Mouse (Mus musculus) myocyte (in vitro differentiated cells): ENCODE results near the gene Cd6. TPM values are rescaled to one million over a fixed set of nuclear protein-coding genes. Genes with fewer than 3 reads are reported as not detected.

Source experiments
- H3K27me3 ChIP-seq: one replicate; pipeline ENCODE4 v1.6.1; 2011; ENCODE audit not compliant: control insufficient read depth, insufficient read depth, insufficient read length
- H3K36me3 ChIP-seq: one replicate; pipeline ENCODE4 v1.6.1; 2011; ENCODE audit not compliant: control insufficient read depth, insufficient read depth
- H3K4me2 ChIP-seq: one replicate; pipeline ENCODE4 v1.6.1; 2011; ENCODE audit warnings: low read depth, control low read depth
- H3K4me3 ChIP-seq: one replicate; pipeline ENCODE4 v1.5.1; 2011; ENCODE audit warnings: mild to moderate bottlenecking, control low read depth, moderate library complexity
- H3K79me2 ChIP-seq: one replicate; pipeline ENCODE4 v1.6.1; 2011; ENCODE audit not compliant: control insufficient read depth, insufficient read depth
- H3ac ChIP-seq: one replicate; pipeline ENCODE4 v1.6.1; 2011; ENCODE audit not compliant: control insufficient read depth, insufficient read length
- CEBPB ChIP-seq: IDR thresholded peaks from 2 replicates; pipeline ENCODE4 v1.6.1; 2011; ENCODE audit warnings: mild to moderate bottlenecking, moderate library complexity; ENCODE audit not compliant: poor library complexity, insufficient read depth, severe bottlenecking
- E2F4 ChIP-seq: IDR thresholded peaks from one replicate; pipeline ENCODE4 v1.6.1; 2011; ENCODE audit warnings: mild to moderate bottlenecking, control low read depth, moderate library complexity; ENCODE audit not compliant: insufficient read depth
- MAX ChIP-seq: IDR thresholded peaks from one replicate; pipeline ENCODE4 v1.6.1; 2011; ENCODE audit warnings: low read depth, mild to moderate bottlenecking, control low read depth
- MYOD1 ChIP-seq, 3 experiments: IDR thresholded peaks; one replicate each; pipeline ENCODE4 v1.6.1; 2011; ENCODE audit warnings: control low read depth in 2 of 3, low read depth in 2 of 3, mild to moderate bottlenecking in 2 of 3, moderate library complexity in 1 of 3; ENCODE audit not compliant: insufficient read length in 2 of 3, control insufficient read depth in 1 of 3
- MYOG ChIP-seq, 3 experiments: IDR thresholded peaks; one replicate each; pipeline ENCODE4 v1.6.1; 2011; ENCODE audit warnings: control low read depth in 2 of 3, low read depth in 2 of 3, mild to moderate bottlenecking in 2 of 3; ENCODE audit not compliant: insufficient read length in 2 of 3, control insufficient read depth in 1 of 3, insufficient read depth in 1 of 3
- POLR2A ChIP-seq: IDR thresholded peaks from one replicate; pipeline ENCODE4 v1.6.1; 2011; ENCODE audit warnings: low read depth, mild to moderate bottlenecking, control low read depth, moderate library complexity; ENCODE audit not compliant: insufficient read length
- POLR2AphosphoS2 ChIP-seq: IDR thresholded peaks from one replicate; pipeline ENCODE4 v1.6.1; 2011; ENCODE audit warnings: low read depth, control low read depth; ENCODE audit not compliant: insufficient read length
- REST ChIP-seq: IDR thresholded peaks from one replicate; pipeline ENCODE4 v1.6.1; 2011; ENCODE audit warnings: mild to moderate bottlenecking, control low read depth, moderate library complexity; ENCODE audit not compliant: insufficient read depth, insufficient read length
- SRF ChIP-seq: IDR thresholded peaks from one replicate; pipeline ENCODE4 v1.6.1; 2011; ENCODE audit warnings: low read depth; ENCODE audit not compliant: control insufficient read depth, insufficient read length
- TCF12 ChIP-seq: IDR thresholded peaks from one replicate; pipeline ENCODE4 v1.6.1; 2011; ENCODE audit warnings: mild to moderate bottlenecking, control low read depth; ENCODE audit not compliant: poor library complexity, insufficient read depth, severe bottlenecking
- TCF3 ChIP-seq: IDR thresholded peaks from one replicate; pipeline ENCODE4 v1.6.1; 2011; ENCODE audit warnings: low read depth, control low read depth; ENCODE audit not compliant: insufficient read length
- USF1 ChIP-seq: IDR thresholded peaks from one replicate; pipeline ENCODE4 v1.6.1; 2011; ENCODE audit warnings: low read depth, mild to moderate bottlenecking, control low read depth, moderate library complexity
- polyA plus RNA-seq: library from polyadenylated mRNA; unstranded; fragments of >200 nt; fragmentation: generic; extraction: Trizol; gene quantifications from one replicate; pipeline ENCODE4 v1.2.1, GENCODE M21; 2012; ENCODE audit warnings: missing spikeins

Cd6 gene
- polyA plus RNA-seq, 1 experiment = not detected

GRCm38 (mm10) chr19:10824061-10824460, 5.8 kb downstream of the Cd6 start:
- Histone ChIP-seq H3K27me3 (no peaks in the 10 kb centered on the region), H3K79me2 (no peaks in the 10 kb centered on the region), H3K4me2 (no peak overlapping the region), H3ac (no peak overlapping the region), H3K4me3 (no peak overlapping the region), H3K36me3 (no peaks in the 10 kb centered on the region)
- TF ChIP-seq POLR2AphosphoS2 = no peak
- no peak for TF ChIP-seq CEBPB
- TF ChIP-seq TCF12 = no peak
- no peak for TF ChIP-seq MAX
- TF ChIP-seq REST = no peak
- TF ChIP-seq TCF3 = no peak
- no peak for TF ChIP-seq MYOG (IDR thresholded peaks at IDR 0.05; ENCODE audit: control insufficient read depth in 1 of 3, insufficient read depth in 1 of 3, insufficient read length in 2 of 3, low read depth in 2 of 3)
- TF ChIP-seq MYOD1 (IDR thresholded peaks at IDR 0.05; ENCODE audit: control insufficient read depth in 1 of 3, insufficient read length in 2 of 3, low read depth in 2 of 3) = no peak
- no peak for TF ChIP-seq POLR2A
- no peak for TF ChIP-seq E2F4
- no peak for TF ChIP-seq SRF
- no peak for TF ChIP-seq USF1

- H3K4me3 ChIP-seq = no peak overlapping the region
- no peak overlapping the region for H3K4me2 ChIP-seq
- TF ChIP-seq MYOD1 (IDR thresholded peaks at IDR 0.05; ENCODE audit: control insufficient read depth in 1 of 3, insufficient read length in 2 of 3, low read depth in 2 of 3) (no peak), SRF (no peak)
- H3K27me3 ChIP-seq = no peaks in the 10 kb centered on the region
- no peaks in the 10 kb centered on the region for H3K79me2 ChIP-seq
- H3K36me3 ChIP-seq = no peaks in the 10 kb centered on the region
- no peak overlapping the region for H3ac ChIP-seq
Measured at GRCm38 (mm10) chr19:10822534-10822933, 7.3 kb downstream of the Cd6 start.

GRCm38 (mm10) chr19:10821319-10821718, 8.5 kb downstream of the Cd6 start:
- Histone ChIP-seq H3ac (no peak overlapping the region), H3K27me3 (no peaks in the 10 kb centered on the region), H3K4me3 (no peak overlapping the region), H3K79me2 (no peaks in the 10 kb centered on the region), H3K36me3 (no peaks in the 10 kb centered on the region), H3K4me2 (no peak overlapping the region)
- TF ChIP-seq USF1 = no peak
- TF ChIP-seq MYOD1 (IDR thresholded peaks at IDR 0.05; ENCODE audit: control insufficient read depth in 1 of 3, insufficient read length in 2 of 3, low read depth in 2 of 3) = no peak
- no peak for TF ChIP-seq E2F4
- TF ChIP-seq SRF = no peak
- TF ChIP-seq REST = no peak
- TF ChIP-seq MYOG (IDR thresholded peaks at IDR 0.05; ENCODE audit: control insufficient read depth in 1 of 3, insufficient read depth in 1 of 3, insufficient read length in 2 of 3, low read depth in 2 of 3) = no peak
- no peak for TF ChIP-seq POLR2A
- no peak for TF ChIP-seq MAX
- TF ChIP-seq TCF3 = no peak
- no peak for TF ChIP-seq POLR2AphosphoS2
- no peak for TF ChIP-seq TCF12
- no peak for TF ChIP-seq CEBPB

- TF ChIP-seq USF1 (no peak), MAX (no peak), SRF (no peak), MYOD1 (IDR thresholded peaks at IDR 0.05; ENCODE audit: control insufficient read depth in 1 of 3, insufficient read length in 2 of 3, low read depth in 2 of 3) (no peak), POLR2A (no peak)
Measured at GRCm38 (mm10) chr19:10818217-10818946, 11.5 kb downstream of the Cd6 start.

GRCm38 (mm10) chr19:10816462-10816861, 13.4 kb downstream of the Cd6 start:
- Histone ChIP-seq H3K36me3 (no peaks in the 10 kb centered on the region), H3K27me3 (no peaks in the 10 kb centered on the region), H3K4me3 (no peak overlapping the region), H3K79me2 (no peaks in the 10 kb centered on the region), H3K4me2 (no peak overlapping the region), H3ac (no peak overlapping the region)
- TF ChIP-seq MAX (no peak), MYOD1 (IDR thresholded peaks at IDR 0.05; ENCODE audit: control insufficient read depth in 1 of 3, insufficient read length in 2 of 3, low read depth in 2 of 3) (no peak), TCF12 (no peak), TCF3 (no peak), POLR2A (no peak), REST (no peak), SRF (no peak), CEBPB (no peak), USF1 (no peak), POLR2AphosphoS2 (no peak), MYOG (IDR thresholded peaks at IDR 0.05; ENCODE audit: control insufficient read depth in 1 of 3, insufficient read depth in 1 of 3, insufficient read length in 2 of 3, low read depth in 2 of 3) (no peak), E2F4 (no peak)

More at GRCm38 (mm10) chr19:10818217-10818946, 11.5 kb downstream of the Cd6 start:
- Histone ChIP-seq H3K36me3 (no peaks in the 10 kb centered on the region), H3K4me2 (peak overlapping the region; percentile 71), H3ac (no peak overlapping the region), H3K79me2 (no peaks in the 10 kb centered on the region), H3K4me3 (no peak overlapping the region), H3K27me3 (no peaks in the 10 kb centered on the region)
